Mouse (Mus musculus) limb, embryonic 15.5 days (tissue): ENCODE measurements around the gene Gm498. TPM values are rescaled to one million over a fixed set of nuclear protein-coding genes. Genes with fewer than 3 reads are reported as not detected.
A peak's percentile ranks its signal among the peaks of the same experiment; 100 is the strongest.

ENCODE experiments used
- ATAC-seq: fragments of 200-750 bp; cut with Nextera tagmentation; 2 replicates; pipeline ENCODE4 v1.8.0; 2017; ENCODE audit warnings: low read depth, moderate TSS enrichment; ENCODE audit not compliant: insufficient number of reproducible peaks, low FRiP score, low TSS enrichment
- H3K27ac ChIP-seq: fragments of 300-500 bp; sonication (generic); 2 replicates; pipeline ENCODE4 v1.5.1; 2015; ENCODE audit warnings: moderate library complexity, mild to moderate bottlenecking, inconsistent platforms
- H3K27me3 ChIP-seq: fragments of 300-500 bp; sonication (generic); 2 replicates; pipeline ENCODE4 v1.6.1; 2015; ENCODE audit warnings: inconsistent platforms
- H3K36me3 ChIP-seq: fragments of 300-500 bp; sonication (generic); 2 replicates; pipeline ENCODE4 v1.6.1; 2015; ENCODE audit warnings: inconsistent platforms
- H3K4me1 ChIP-seq: fragments of 300-500 bp; sonication (generic); 2 replicates; pipeline ENCODE4 v1.6.1; 2015; ENCODE audit warnings: inconsistent platforms
- H3K4me2 ChIP-seq: fragments of 300-500 bp; sonication (generic); 2 replicates; pipeline ENCODE4 v1.6.1; 2015; ENCODE audit warnings: mild to moderate bottlenecking, inconsistent platforms
- H3K4me3 ChIP-seq: fragments of 300-500 bp; sonication (generic); 2 replicates; pipeline ENCODE4 v1.5.1; 2015; ENCODE audit warnings: mild to moderate bottlenecking, inconsistent platforms
- H3K9ac ChIP-seq: fragments of 300-500 bp; sonication (generic); 2 replicates; pipeline ENCODE4 v1.6.1; 2015; ENCODE audit warnings: inconsistent platforms
- H3K9me3 ChIP-seq: fragments of 300-500 bp; sonication (generic); 2 replicates; pipeline ENCODE4 v1.6.1; 2016; ENCODE audit warnings: inconsistent platforms
- WGBS: fragments of 180-500 bp; shearing (Covaris S2); methylation state at CpG from one replicate; pipeline ENCODE4 v1.1.7; 2015; 5-methylcytosine and 5-hydroxymethylcytosine counted together
- polyA plus RNA-seq: library from polyadenylated mRNA; unstranded; fragments of >200 nt; fragmentation: Nextera tagmentation; extraction: Ambion mirVana; gene quantifications from 2 replicates; pipeline ENCODE4 v1.2.1, GENCODE M21; 2015

The Gm498 gene
- polyA plus RNA-seq = not detected in 2 replicates

GRCm38 (mm10) chr7:143866538-143866937 lies at the start of gene Gm498:
Gm498 (plus strand) TSS chr7:143866838.
- Histone ChIP-seq H3K4me1 (no peaks in the 10 kb centered on the region), H3K9me3 (no peaks in the 10 kb centered on the region), H3K4me2 (no peak within 1 kb of the TSS), H3K27me3 (no peaks in the 10 kb centered on the region), H3K36me3 (no peaks in the 10 kb centered on the region), H3K4me3 (no peak within 1 kb of the TSS), H3K27ac (no peak within 1 kb of the TSS), H3K9ac (no peak within 1 kb of the TSS)
- WGBS = 83% methylated on average over 2 of the region's 2 CpGs
- no peak for ATAC-seq

- no peaks in the 10 kb centered on the region for H3K9me3 ChIP-seq
- H3K27ac ChIP-seq = no peak overlapping the region
- ATAC-seq = no peak
- no peak overlapping the region for H3K4me2 ChIP-seq
- H3K4me1 ChIP-seq = peaks cover 11% of the 10 kb centered on the region
- H3K9ac ChIP-seq = no peak overlapping the region
- 74% methylated on average over 4 of the region's 4 CpGs for WGBS
- H3K4me3 ChIP-seq = no peak overlapping the region
- H3K36me3 ChIP-seq = peaks cover 34% of the 10 kb centered on the region
- no peaks in the 10 kb centered on the region for H3K27me3 ChIP-seq
These were observed 47.4 kb upstream of the Gm498 start for GRCm38 (mm10) chr7:143819201-143819600.

DNA sequence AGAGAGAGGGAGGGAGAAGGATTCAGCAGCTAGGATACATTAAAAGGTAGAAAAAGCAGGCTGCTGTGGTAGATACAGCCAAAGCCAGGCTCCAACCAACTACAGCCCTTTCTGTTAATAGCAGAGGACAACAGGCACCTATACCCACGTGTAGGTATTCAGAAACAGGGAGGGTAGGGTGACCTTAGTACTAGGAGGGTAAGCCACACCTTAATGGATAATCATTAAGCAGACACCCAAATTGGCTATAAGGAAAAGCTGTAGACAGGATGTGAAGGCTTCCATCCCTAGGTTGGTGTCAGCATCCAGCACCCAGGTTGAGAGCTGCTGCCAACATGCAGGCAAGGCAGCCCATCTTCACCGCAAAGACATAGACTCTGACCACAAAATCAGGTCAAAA lies 45.4 kb upstream of the Gm498 start:
- WGBS = 85% methylated on average over 2 of the region's 2 CpGs
- H3K9me3 ChIP-seq = no peaks in the 10 kb centered on the region
- ATAC-seq = no peak

GRCm38 (mm10) chr7:143822375-143823265 lies 44.0 kb upstream of the Gm498 start, which contains the start of the genes Nadsyn1 and Dhcr7:
Nadsyn1 (minus strand) TSS chr7:143822849.
Dhcr7 (plus strand) TSS chr7:143823145.
- Histone ChIP-seq H3K9ac (peak within 1 kb of the TSS; percentile 55), H3K36me3 (peaks cover 11% of the 10 kb centered on the region), H3K9me3 (no peaks in the 10 kb centered on the region), H3K4me2 (peak within 1 kb of the TSS; percentile 70), H3K27me3 (no peaks in the 10 kb centered on the region), H3K4me3 (peak within 1 kb of the TSS; percentile 65), H3K4me1 (peaks cover 11% of the 10 kb centered on the region), H3K27ac (peak within 1 kb of the TSS; percentile 79)
- under 1% methylated on average over 40 of the region's 40 CpGs for WGBS
- peak; percentile 97 for ATAC-seq

More for the DNA sequence above, 45.4 kb upstream of the Gm498 start:
- Histone ChIP-seq H3K27ac (no peak overlapping the region), H3K36me3 (peaks cover 19% of the 10 kb centered on the region), H3K4me1 (peaks cover 11% of the 10 kb centered on the region), H3K4me3 (no peak overlapping the region), H3K27me3 (no peaks in the 10 kb centered on the region), H3K9ac (no peak overlapping the region), H3K4me2 (no peak overlapping the region)

DNA sequence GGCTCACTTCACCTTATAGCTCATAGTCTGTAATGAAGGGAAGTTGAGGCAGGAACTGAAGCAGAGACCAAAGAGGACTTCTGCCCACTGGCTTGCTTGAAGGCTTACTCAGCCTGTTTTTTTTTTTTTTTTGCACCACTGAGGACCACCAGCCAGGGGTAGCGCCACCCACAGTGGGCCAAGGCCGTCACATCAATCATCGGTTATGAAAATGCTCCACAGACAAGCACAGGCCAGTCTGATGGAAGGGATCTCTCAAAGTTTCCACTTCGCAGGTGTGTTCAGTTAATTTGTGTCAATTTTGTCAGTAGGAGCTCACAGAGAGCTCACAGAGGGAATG lies 43.4 kb upstream of the Gm498 start:
- H3K36me3 ChIP-seq = peaks cover 8% of the 10 kb centered on the region
- H3K4me3 ChIP-seq = peak overlapping the region; percentile 65
- 56% methylated on average over 4 of the region's 4 CpGs for WGBS
- H3K4me2 ChIP-seq = peak overlapping the region; percentile 70
- no peaks in the 10 kb centered on the region for H3K27me3 ChIP-seq
- H3K4me1 ChIP-seq = peaks cover 11% of the 10 kb centered on the region
- H3K9ac ChIP-seq = peak overlapping the region; percentile 35; the same call in 1 of the 2 replicates
- peak overlapping the region; percentile 79 for H3K27ac ChIP-seq
- ATAC-seq = no peak
- H3K9me3 ChIP-seq = no peaks in the 10 kb centered on the region

DNA sequence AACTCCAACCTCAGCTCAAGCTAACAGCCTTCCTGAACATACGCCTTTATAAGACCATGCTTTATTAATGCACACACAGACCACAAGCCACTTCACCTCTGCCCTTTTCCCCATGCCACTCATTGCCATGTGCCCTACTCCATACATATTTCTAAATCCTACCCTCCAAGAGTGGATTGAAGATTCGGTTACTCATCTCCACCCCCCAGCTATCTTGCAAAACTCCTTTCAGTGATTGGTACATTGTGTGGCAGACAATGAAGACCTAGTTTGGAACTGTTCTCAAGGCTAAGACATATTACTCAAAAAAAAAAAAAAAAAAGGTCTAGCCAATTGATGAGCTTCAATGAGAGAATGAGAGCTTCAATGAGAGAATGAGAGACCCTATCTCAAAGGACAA lies 39.7 kb upstream of the Gm498 start:
- Histone ChIP-seq H3K4me2 (no peak overlapping the region), H3K9me3 (no peaks in the 10 kb centered on the region), H3K36me3 (no peaks in the 10 kb centered on the region), H3K9ac (no peak overlapping the region), H3K4me3 (no peak overlapping the region), H3K27ac (no peak overlapping the region), H3K4me1 (peaks cover 24% of the 10 kb centered on the region), H3K27me3 (no peaks in the 10 kb centered on the region)
- no peak for ATAC-seq
- 84% methylated on average over 2 of the region's 2 CpGs for WGBS

GRCm38 (mm10) chr7:143829504-143830331 lies 36.9 kb upstream of the Gm498 start:
- Histone ChIP-seq H3K4me2 (peak overlapping the region; percentile 90), H3K4me3 (peak overlapping the region; percentile 69), H3K9ac (peak overlapping the region; percentile 62), H3K9me3 (no peaks in the 10 kb centered on the region), H3K4me1 (peaks cover 29% of the 10 kb centered on the region), H3K36me3 (no peaks in the 10 kb centered on the region), H3K27ac (peak overlapping the region; percentile 94), H3K27me3 (no peaks in the 10 kb centered on the region)
- under 1% methylated on average over 37 of the region's 37 CpGs for WGBS
- ATAC-seq = peak; percentile 96

- no peak for ATAC-seq
- H3K9ac ChIP-seq = peak overlapping the region; percentile 62
These were observed 36.2 kb upstream of the Gm498 start for GRCm38 (mm10) chr7:143830399-143830798.

GRCm38 (mm10) chr7:143832196-143832595 lies 34.4 kb upstream of the Gm498 start:
- H3K4me1 ChIP-seq = peaks cover 29% of the 10 kb centered on the region
- H3K4me2 ChIP-seq = no peak overlapping the region
- no peaks in the 10 kb centered on the region for H3K27me3 ChIP-seq
- ATAC-seq = no peak
- no peak overlapping the region for H3K4me3 ChIP-seq
- no peaks in the 10 kb centered on the region for H3K9me3 ChIP-seq
- peaks cover 11% of the 10 kb centered on the region for H3K36me3 ChIP-seq
- no peak overlapping the region for H3K27ac ChIP-seq
- H3K9ac ChIP-seq = no peak overlapping the region
- WGBS = 77% methylated on average over 8 of the region's 8 CpGs

More at GRCm38 (mm10) chr7:143830399-143830798, 36.2 kb upstream of the Gm498 start:
- 9% methylated on average over 6 of the region's 6 CpGs for WGBS
- Histone ChIP-seq H3K4me1 (peaks cover 29% of the 10 kb centered on the region), H3K4me2 (peak overlapping the region; percentile 90), H3K36me3 (no peaks in the 10 kb centered on the region), H3K4me3 (peak overlapping the region; percentile 69), H3K9me3 (no peaks in the 10 kb centered on the region), H3K27me3 (no peaks in the 10 kb centered on the region), H3K27ac (peak overlapping the region; percentile 63)

GRCm38 (mm10) chr7:143832611-143833010 lies 34.0 kb upstream of the Gm498 start:
- H3K9me3 ChIP-seq = no peaks in the 10 kb centered on the region
- no peak overlapping the region for H3K4me2 ChIP-seq
- peaks cover 15% of the 10 kb centered on the region for H3K36me3 ChIP-seq
- no peak overlapping the region for H3K4me3 ChIP-seq
- H3K9ac ChIP-seq = no peak overlapping the region
- WGBS = 95% methylated on average over 2 of the region's 2 CpGs
- no peak for ATAC-seq
- peaks cover 29% of the 10 kb centered on the region for H3K4me1 ChIP-seq
- no peaks in the 10 kb centered on the region for H3K27me3 ChIP-seq
- no peak overlapping the region for H3K27ac ChIP-seq

GRCm38 (mm10) chr7:143833581-143834190 lies 33.0 kb upstream of the Gm498 start:
- Histone ChIP-seq H3K27ac (no peak overlapping the region), H3K9me3 (no peaks in the 10 kb centered on the region), H3K4me2 (no peak overlapping the region), H3K4me1 (peaks cover 29% of the 10 kb centered on the region), H3K36me3 (peaks cover 26% of the 10 kb centered on the region), H3K9ac (no peak overlapping the region), H3K27me3 (no peaks in the 10 kb centered on the region), H3K4me3 (no peak overlapping the region)
- ATAC-seq = no peak
- 82% methylated on average over 6 of the region's 6 CpGs for WGBS
